Mouse (Mus musculus): ENCODE data around the gene Zfp668. TPM values are rescaled to one million over a fixed set of nuclear protein-coding genes. Genes with fewer than 3 reads are reported as not detected.

Zfp668 gene
- total and polyA plus RNA-seq, 3 experiments: 2.4 to 8.6 (median 5.9) TPM

GRCm38 (mm10) chr7:127887781-127888180 is 11.2 kb upstream of the Zfp668 start:
- in situ Hi-C loops (cut with MboI; ENCODE audit: low pct_ligation_motif_present, low pct_unique_long_range_greater_than_20kb, low sequenced_read_pairs): no loop called here
- no peak for DNase-seq (ENCODE audit: extremely low read depth)
- peaks cover 60 to 96% of the 10 kb centered on the region in 2 experiments for H3K36me3 ChIP-seq (replicated peaks in 1 of 2; ENCODE audit: control insufficient read depth in 1 of 2, insufficient read depth in 1 of 2, low read length in 1 of 2)
- H3K27me3 ChIP-seq (replicated peaks): no peaks in the 10 kb centered on the region
- no peaks in the 10 kb centered on the region; the same call in 1 of the 2 replicates for H3K79me2 ChIP-seq (replicated peaks; ENCODE audit: control insufficient read depth, extremely low read depth, insufficient read depth, poor library complexity, severe bottlenecking)
- TF ChIP-seq PAX5 (IDR thresholded peaks at IDR 0.05; ENCODE audit: low read length) (no peak), USF2 (conservative IDR thresholded peaks at IDR 0.05; ENCODE audit: low read depth, low read length) (no peak), SMC3 (IDR thresholded peaks at IDR 0.05; ENCODE audit: low read depth, low read length) (no peak), JUN (IDR thresholded peaks at IDR 0.05; ENCODE audit: insufficient read depth, low read depth, low read length) (no peak), SIN3A (IDR thresholded peaks at IDR 0.05; ENCODE audit: low read length) (no peak)
- dilution Hi-C loops (cut with MboI; ENCODE audit: extremely low pct_ligation_motif_present, extremely low pct_unique_long_range_greater_than_20kb, low sequenced_read_pairs): no loop called here
- H3K27ac ChIP-seq (ENCODE audit: insufficient read depth, low read depth): no peak overlapping the region
- no peak overlapping the region for H3K9ac ChIP-seq (ENCODE audit: insufficient read depth, low read depth)
- no peak overlapping the region for H3K4me3 ChIP-seq (replicated peaks in 1 of 3; ENCODE audit: low read depth in 2 of 3, low read length in 2 of 3, poor library complexity in 1 of 3)
- no peak overlapping the region for H3K4me2 ChIP-seq (ENCODE audit: insufficient read depth, low read depth, poor library complexity, severe bottlenecking)
- H3K9me3 ChIP-seq (replicated peaks; ENCODE audit: low read length): no peaks in the 10 kb centered on the region
- peaks cover 3 to 47% of the 10 kb centered on the region in 2 experiments for H3K4me1 ChIP-seq (ENCODE audit: control insufficient read depth in 1 of 2, insufficient read depth in 2 of 2)

DNA sequence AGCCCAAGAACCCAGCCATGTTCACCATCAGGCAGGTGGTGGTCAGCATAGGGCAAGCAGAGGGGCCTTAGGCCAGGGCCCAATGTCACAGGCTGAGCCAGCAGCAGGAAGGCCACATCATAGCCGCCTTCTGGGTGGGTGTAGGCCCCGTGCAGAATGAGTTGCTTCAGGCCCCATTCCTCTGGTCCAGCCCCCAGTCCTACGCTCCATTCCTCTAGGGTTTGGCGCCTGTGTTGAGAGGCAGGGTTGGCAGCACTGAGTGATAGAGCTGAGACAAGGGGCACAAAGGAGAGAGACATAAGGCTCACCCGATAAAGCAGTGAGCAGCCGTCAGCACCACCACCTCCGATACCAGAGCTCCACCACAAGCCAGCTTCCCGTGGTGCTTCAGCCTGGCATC is 10.6 kb upstream of the Zfp668 start:
- no peak overlapping the region for H3K4me2 ChIP-seq (ENCODE audit: insufficient read depth, low read depth, poor library complexity, severe bottlenecking)
- no peak overlapping the region for H3K9ac ChIP-seq (ENCODE audit: insufficient read depth, low read depth)
- no peaks in the 10 kb centered on the region; the same call in 1 of the 2 replicates for H3K79me2 ChIP-seq (replicated peaks; ENCODE audit: control insufficient read depth, extremely low read depth, insufficient read depth, poor library complexity, severe bottlenecking)
- no peak overlapping the region for H3K4me3 ChIP-seq (replicated peaks in 1 of 3; ENCODE audit: low read depth in 2 of 3, low read length in 2 of 3, poor library complexity in 1 of 3)
- peaks cover 3 to 47% of the 10 kb centered on the region in 2 experiments for H3K4me1 ChIP-seq (ENCODE audit: control insufficient read depth in 1 of 2, insufficient read depth in 2 of 2)
- DNase-seq (ENCODE audit: extremely low read depth): no peak
- no peak overlapping the region for H3K27ac ChIP-seq (ENCODE audit: insufficient read depth, low read depth)
- H3K36me3 ChIP-seq (replicated peaks in 1 of 2; ENCODE audit: control insufficient read depth in 1 of 2, insufficient read depth in 1 of 2, low read length in 1 of 2): peaks cover 66 to 98% of the 10 kb centered on the region in 2 experiments
- H3K27me3 ChIP-seq (replicated peaks): no peaks in the 10 kb centered on the region
- dilution Hi-C loops (cut with MboI; ENCODE audit: extremely low pct_ligation_motif_present, extremely low pct_unique_long_range_greater_than_20kb, low sequenced_read_pairs): no loop called here
- H3K9me3 ChIP-seq (replicated peaks; ENCODE audit: low read length): peaks cover 4% of the 10 kb centered on the region
- no peak for TF ChIP-seq TCF12 (IDR thresholded peaks at IDR 0.05; ENCODE audit: low read depth, low read length)
- TF ChIP-seq BHLHE40 (IDR thresholded peaks at IDR 0.05; ENCODE audit: low read depth, low read length): no peak
- no peak for TF ChIP-seq POLR2AphosphoS2 (IDR thresholded peaks at IDR 0.05; ENCODE audit: low read depth, low read length)
- no peak for TF ChIP-seq RCOR1 (conservative IDR thresholded peaks at IDR 0.05; ENCODE audit: low read depth, low read length)
- TF ChIP-seq ELF1 (IDR thresholded peaks at IDR 0.05; ENCODE audit: low read depth, low read length): no peak
- TF ChIP-seq JUND (conservative IDR thresholded peaks at IDR 0.05; ENCODE audit: low read depth, low read length): no peak
- TF ChIP-seq E2F4 (IDR thresholded peaks at IDR 0.05; ENCODE audit: insufficient replicate concordance, low read depth, low read length): no peak
- no peak for TF ChIP-seq NELFE (IDR thresholded peaks at IDR 0.05; ENCODE audit: low read depth, low read length)
- no peak for TF ChIP-seq TBP (conservative IDR thresholded peaks at IDR 0.05; ENCODE audit: low read depth, low read length)
- TF ChIP-seq SIN3A (IDR thresholded peaks at IDR 0.05; ENCODE audit: low read length): no peak
- no peak for TF ChIP-seq UBTF (IDR thresholded peaks at IDR 0.05; ENCODE audit: low read depth, low read length)
- TF ChIP-seq MAZ (IDR thresholded peaks at IDR 0.05; ENCODE audit: low read depth, low read length): no peak
- in situ Hi-C loops (cut with MboI; ENCODE audit: low pct_ligation_motif_present, low pct_unique_long_range_greater_than_20kb, low sequenced_read_pairs): no loop called here

Measured in CH12.LX (cell line).